Mouse (Mus musculus) spleen, adult 2 months (tissue): Measurements from ENCODE around the gene Nop14. TPM values are rescaled to one million over a fixed set of nuclear protein-coding genes. Genes with fewer than 3 reads are reported as not detected.

Experiments used
- DNase-seq, 2 experiments: peaks; one replicate each; pipeline versions ENCODE4 v3.0.0 to v3.0.0-alpha.2; 2012 to 2021; ENCODE audit warnings: low spot score in 2 of 2, low read depth in 1 of 2
- H3K27ac ChIP-seq: fragments of 200-500 bp; 2 replicates; pipeline ENCODE4 v1.5.1; 2012; ENCODE audit warnings: low read length, inconsistent platforms; ENCODE audit not compliant: insufficient read depth
- H3K27me3 ChIP-seq: fragments of 200-500 bp; 2 replicates; pipeline ENCODE4 v1.6.1; 2012; ENCODE audit warnings: mild to moderate bottlenecking, moderate library complexity, low read length, inconsistent platforms; ENCODE audit not compliant: control insufficient read depth, insufficient read depth
- H3K36me3 ChIP-seq: fragments of 200-500 bp; 2 replicates; pipeline ENCODE4 v1.6.1; 2012; ENCODE audit warnings: mild to moderate bottlenecking, low read length, inconsistent platforms; ENCODE audit not compliant: control insufficient read depth, insufficient read depth
- H3K4me1 ChIP-seq: fragments of 200-500 bp; 2 replicates; pipeline ENCODE4 v1.6.1; 2011; ENCODE audit warnings: inconsistent platforms; ENCODE audit not compliant: control insufficient read depth, insufficient read depth, insufficient read length
- H3K4me3 ChIP-seq: fragments of 200-500 bp; 2 replicates; pipeline ENCODE4 v1.5.1; 2011; ENCODE audit warnings: mild to moderate bottlenecking, inconsistent platforms; ENCODE audit not compliant: insufficient read depth, insufficient read length; ENCODE audit errors: extremely low read depth
- CTCF ChIP-seq: fragments of 200-500 bp; IDR thresholded peaks from 2 replicates; pipeline ENCODE4 v1.5.1; 2011; ENCODE audit warnings: mild to moderate bottlenecking, inconsistent platforms; ENCODE audit not compliant: insufficient read depth, insufficient read length, insufficient replicate concordance; ENCODE audit errors: extremely low read depth
- POLR2A ChIP-seq: fragments of 200-500 bp; IDR thresholded peaks from 2 replicates; pipeline ENCODE4 v1.6.1; 2011; ENCODE audit warnings: low read depth, low read length, inconsistent platforms
- WGBS: fragments of 180-500 bp; shearing (Covaris S2); methylation state at CpG from one replicate; pipeline ENCODE4 v1.1.7; 2018; 5-methylcytosine and 5-hydroxymethylcytosine counted together
- polyA plus RNA-seq: library from polyadenylated mRNA; depleted of rRNA; stranded (reverse); fragments of >200 nt; gene quantifications from 2 replicates; pipeline ENCODE4 v1.2.3, GENCODE M21; 2012; rRNA removed

Gene Nop14
- 10.8 and 12.6 TPM in 2 replicates for polyA plus RNA-seq

DNA sequence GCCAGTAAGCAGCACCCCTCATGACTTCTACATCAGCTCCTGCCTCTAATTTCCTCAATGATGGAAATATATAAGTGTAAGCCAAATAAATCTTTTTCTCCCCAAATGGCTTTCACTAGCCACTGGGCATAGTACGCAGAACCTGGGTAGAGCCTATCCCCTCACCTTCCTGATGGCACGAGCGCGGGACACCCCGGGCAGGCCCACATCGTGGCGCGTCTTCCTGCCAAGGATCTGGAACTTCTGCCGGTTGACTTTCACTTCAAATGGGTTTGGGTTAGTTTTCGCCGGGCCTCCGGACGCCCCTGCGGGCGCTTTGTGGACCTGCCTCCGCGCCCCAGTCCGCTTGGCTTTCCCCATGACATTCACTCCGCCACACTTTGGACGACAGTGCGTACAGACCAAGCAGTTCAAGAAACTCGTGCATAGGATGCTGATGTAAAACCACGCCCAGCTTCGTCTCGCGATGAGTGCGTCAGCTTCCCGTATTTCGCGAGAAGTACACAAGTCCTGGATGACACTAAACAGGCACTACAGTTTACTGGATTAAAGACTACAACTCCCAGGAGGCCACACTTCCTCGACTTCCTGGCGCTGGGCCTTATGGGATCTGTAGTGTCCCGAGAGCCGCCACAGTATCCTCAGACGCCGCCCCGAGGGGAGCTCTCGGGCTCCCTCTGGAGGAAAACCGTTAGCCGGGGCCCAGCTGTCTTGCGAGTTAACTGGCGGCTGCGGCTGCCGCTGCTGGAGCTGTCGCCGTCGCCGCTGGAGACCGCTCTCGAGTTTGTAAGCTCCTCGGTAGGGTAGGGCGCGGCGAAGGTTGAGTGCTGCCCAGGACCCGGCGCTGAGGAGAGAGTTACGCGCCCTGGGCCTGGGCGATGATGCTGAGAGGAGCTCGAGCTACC lies at the start of gene Nop14, which contains the start of gene Grk4:
TSS of gene Nop14 (minus strand) at position 463 of the 905 bp plus-strand sequence.
TSS of gene Grk4 (plus strand) at position 694 of the 905 bp plus-strand sequence.
- WGBS = under 1% methylated on average over 60 of the region's 60 CpGs
- Histone ChIP-seq H3K36me3 (peaks cover 10% of the 10 kb centered on the region), H3K4me1 (peaks cover 2% of the 10 kb centered on the region; the same call in 1 of the 2 replicates), H3K4me3 (peak within 1 kb of the TSS; percentile 80), H3K27ac (peak within 1 kb of the TSS; percentile 92), H3K27me3 (no peaks in the 10 kb centered on the region)
- peak; percentile 99 for DNase-seq
- TF ChIP-seq POLR2A (peak; percentile 90), CTCF (peak; percentile 95)

DNA sequence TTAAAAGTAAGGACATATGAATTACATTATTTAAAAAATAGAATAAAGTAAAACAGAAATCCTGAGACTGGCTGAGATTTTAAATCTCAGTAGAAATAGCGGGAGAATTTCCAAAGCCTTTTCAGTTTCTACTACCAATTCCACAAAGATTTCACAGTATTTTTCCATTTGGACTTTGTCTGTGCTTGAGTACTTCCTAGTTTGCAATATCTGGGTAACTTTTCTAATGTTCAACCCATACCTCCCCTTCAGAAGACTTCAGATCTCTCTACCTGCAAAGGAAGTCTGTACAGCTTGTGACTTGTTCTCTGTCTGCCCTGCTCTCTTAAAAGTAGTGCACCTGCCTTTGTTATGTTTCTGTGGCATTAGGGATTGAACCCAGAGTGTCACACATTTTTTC lies 48.5 kb upstream of the Nop14 start:
- Histone ChIP-seq H3K27me3 (no peaks in the 10 kb centered on the region), H3K36me3 (no peaks in the 10 kb centered on the region), H3K27ac (no peak overlapping the region), H3K4me1 (no peaks in the 10 kb centered on the region), H3K4me3 (no peak overlapping the region)
- DNase-seq = no peak
- 97% methylated on average over 1 of the region's 1 CpGs for WGBS
- TF ChIP-seq CTCF (no peak), POLR2A (no peak)

DNA sequence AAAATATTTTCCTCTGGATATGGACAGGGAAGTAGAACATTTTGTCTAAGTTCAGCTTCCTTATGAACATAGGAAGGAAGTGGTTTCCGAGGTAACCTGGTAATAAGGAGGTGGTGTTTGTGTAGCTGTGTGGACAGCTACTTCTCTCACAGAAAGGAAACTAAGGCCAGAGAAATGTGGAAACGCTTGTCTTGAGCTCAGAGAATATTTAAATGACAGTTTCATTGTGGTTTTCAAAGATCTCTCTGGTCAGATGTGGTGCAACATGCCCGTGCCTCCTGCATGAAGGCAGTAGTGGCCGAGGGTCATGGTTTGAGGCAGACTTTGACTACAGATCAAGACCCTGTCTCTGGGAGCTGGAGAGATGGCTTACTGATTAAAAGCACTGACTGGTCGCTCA lies 35.6 kb upstream of the Nop14 start:
- H3K27ac ChIP-seq = no peak overlapping the region
- WGBS = 19% methylated on average over 5 of the region's 5 CpGs
- no peaks in the 10 kb centered on the region for H3K27me3 ChIP-seq
- TF ChIP-seq POLR2A (no peak), CTCF (no peak)
- no peaks in the 10 kb centered on the region for H3K36me3 ChIP-seq
- H3K4me1 ChIP-seq = no peaks in the 10 kb centered on the region; the same call in 1 of the 2 replicates
- no peak for DNase-seq
- H3K4me3 ChIP-seq = no peak overlapping the region

DNA sequence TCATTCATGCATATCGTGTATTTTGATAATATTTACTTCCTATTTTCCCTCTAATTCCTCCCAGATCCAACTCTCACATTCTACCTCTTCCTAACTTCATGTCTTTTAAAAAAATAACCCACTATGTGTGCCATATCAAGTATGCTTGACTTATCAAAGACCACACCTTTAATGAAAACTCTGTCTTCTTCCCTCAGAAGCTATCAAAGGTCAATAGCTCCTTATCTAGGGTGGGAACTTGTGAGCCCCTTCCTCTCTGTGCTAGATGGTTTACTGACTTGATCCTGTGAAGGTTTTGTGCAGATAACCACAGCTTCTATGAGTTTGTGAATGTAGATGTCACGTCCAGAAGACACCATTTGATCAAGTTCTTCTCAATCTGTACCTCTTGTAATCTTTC lies 32.8 kb upstream of the Nop14 start:
- H3K27me3 ChIP-seq = no peaks in the 10 kb centered on the region
- 74% methylated on average over 2 of the region's 2 CpGs for WGBS
- H3K36me3 ChIP-seq = no peaks in the 10 kb centered on the region
- H3K4me3 ChIP-seq = no peak overlapping the region
- TF ChIP-seq CTCF (no peak), POLR2A (no peak)
- H3K27ac ChIP-seq = no peak overlapping the region
- no peak for DNase-seq
- no peaks in the 10 kb centered on the region; the same call in 1 of the 2 replicates for H3K4me1 ChIP-seq

DNA sequence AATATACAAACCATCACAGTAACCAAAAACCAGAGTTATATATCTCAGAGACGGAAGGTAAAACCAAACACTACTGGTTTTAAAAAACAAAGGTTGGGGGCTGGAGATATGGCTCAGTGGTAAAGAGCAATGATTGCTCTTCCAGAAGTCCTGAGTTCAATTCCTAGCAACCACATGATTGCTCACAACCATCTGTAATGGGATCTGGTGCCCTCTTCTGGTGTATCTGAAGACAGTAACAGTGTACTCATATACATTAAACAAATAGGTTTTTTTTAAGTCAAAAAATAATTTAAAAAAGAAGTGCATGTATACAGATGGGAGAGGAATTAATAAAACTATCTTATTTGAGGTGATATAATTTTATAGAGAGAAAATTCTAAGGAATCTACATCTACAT lies 29.9 kb upstream of the Nop14 start:
- Histone ChIP-seq H3K27me3 (no peaks in the 10 kb centered on the region), H3K4me3 (no peak overlapping the region), H3K4me1 (no peaks in the 10 kb centered on the region), H3K36me3 (no peaks in the 10 kb centered on the region), H3K27ac (no peak overlapping the region)
- 95% methylated on average over 1 of the region's 1 CpGs for WGBS
- TF ChIP-seq POLR2A (no peak), CTCF (no peak)
- DNase-seq = no peak

DNA sequence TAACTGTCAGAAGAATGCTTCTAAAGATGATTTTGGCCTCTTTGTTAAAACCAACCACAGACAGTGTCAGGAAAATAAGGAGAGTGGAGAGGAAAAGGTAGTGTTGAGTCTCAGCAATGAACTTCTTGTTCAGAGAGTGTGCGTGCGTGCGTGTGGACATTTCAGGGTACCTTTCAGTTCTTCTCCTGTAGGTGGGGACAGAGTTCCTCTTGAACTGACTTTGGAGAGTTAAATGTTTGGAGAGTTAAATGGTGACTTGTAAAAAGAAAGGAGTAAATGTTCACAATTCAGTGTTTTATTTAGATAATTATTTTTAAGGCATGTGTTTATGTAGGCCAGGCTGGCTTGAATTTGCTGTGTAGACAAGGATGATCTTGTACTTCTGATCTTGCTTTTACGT lies 10.3 kb upstream of the Nop14 start:
- H3K27me3 ChIP-seq = no peaks in the 10 kb centered on the region
- 87% methylated on average over 4 of the region's 4 CpGs for WGBS
- H3K4me1 ChIP-seq = no peaks in the 10 kb centered on the region
- TF ChIP-seq POLR2A (no peak), CTCF (no peak)
- H3K4me3 ChIP-seq = no peak overlapping the region
- H3K36me3 ChIP-seq = peaks cover 2% of the 10 kb centered on the region; the same call in 1 of the 2 replicates
- no peak overlapping the region for H3K27ac ChIP-seq
- no peak for DNase-seq

DNA sequence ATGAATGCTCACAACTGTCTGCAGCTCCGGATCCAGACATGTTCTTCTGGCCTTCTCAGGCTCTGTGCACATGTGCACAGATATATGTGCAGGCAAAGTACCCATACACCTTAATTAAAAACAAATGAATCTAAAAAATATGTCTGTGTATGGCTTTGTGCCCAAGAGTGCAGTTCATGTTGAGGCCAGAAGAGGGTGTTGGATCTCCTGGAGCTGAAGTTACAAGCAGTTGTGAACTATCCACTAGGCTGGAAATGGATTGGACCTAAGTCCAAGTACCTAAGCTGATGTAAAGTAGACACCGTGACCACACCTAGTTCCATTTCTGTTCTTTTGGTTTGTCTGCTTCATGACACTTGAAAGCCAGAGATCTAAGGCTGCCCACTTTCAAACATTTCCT lies 9.5 kb upstream of the Nop14 start:
- no peak for DNase-seq
- WGBS = 84% methylated on average over 2 of the region's 2 CpGs
- Histone ChIP-seq H3K36me3 (peaks cover 2% of the 10 kb centered on the region; the same call in 1 of the 2 replicates), H3K27ac (no peak overlapping the region), H3K27me3 (no peaks in the 10 kb centered on the region), H3K4me3 (no peak overlapping the region), H3K4me1 (no peaks in the 10 kb centered on the region)
- TF ChIP-seq POLR2A (no peak), CTCF (no peak)
